In the genomic region with DNA sequence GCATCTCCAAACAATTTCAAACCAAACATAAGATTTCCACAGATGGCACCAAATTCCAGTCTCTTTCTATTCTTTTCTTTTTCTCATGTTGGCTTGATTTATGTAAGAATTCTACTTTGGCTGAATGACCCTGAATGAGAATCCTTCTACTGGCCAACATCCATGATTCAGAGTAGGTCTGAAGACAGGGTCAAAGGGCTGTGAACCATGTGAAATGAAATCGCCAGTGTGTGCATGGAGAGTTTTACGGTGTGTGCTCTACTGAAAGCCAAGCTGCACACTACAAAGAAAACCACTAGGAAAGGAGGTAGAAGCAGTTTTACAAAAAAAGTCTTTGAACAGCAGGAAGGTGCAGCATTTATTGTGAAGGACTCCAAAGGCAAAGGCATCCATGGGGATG, we compare ENCODE assay signal across 12 mouse cellular contexts.
"Had no signal": no experiment of that assay in that cellular context is flagged by ENCODE, and none has a peak within 500 bp of the region (broad histone marks: within the 10 kb centered on the region; RNA-seq: fewer than 3 reads in every experiment).

No protein-coding gene starts in this region.

- H3K36me3 ChIP-seq: limb, embryonic 10.5 days; liver, embryonic 15.5 days; midbrain, embryonic 12.5 days had no signal

- H3K4me2 ChIP-seq: liver, embryonic 11.5 days; liver, embryonic 15.5 days; lung, embryonic 14.5 days; midbrain, embryonic 12.5 days had no signal

- H3K9ac ChIP-seq: liver, embryonic 15.5 days; lung, embryonic 14.5 days; midbrain, embryonic 12.5 days had no signal

- DNase-seq: kidney, adult 11 months; lung, embryonic 14.5 days; lung, postnatal 10 days; lung, postnatal 4 days; right cerebral cortex, postnatal 14 days; thymus, postnatal 36 days had no signal

- ATAC-seq: midbrain, embryonic 16.5 days had no signal

- H3K27me3 ChIP-seq: liver, embryonic 15.5 days; midbrain, embryonic 12.5 days had no signal

- H3K9me3 ChIP-seq: limb, embryonic 10.5 days; liver, embryonic 15.5 days; midbrain, embryonic 12.5 days had no signal

- H3K27ac ChIP-seq: left cerebral cortex, adult 2 months; limb, embryonic 10.5 days; liver, embryonic 15.5 days; midbrain, embryonic 12.5 days had no signal

- H3K4me3 ChIP-seq: left cerebral cortex, adult 2 months; limb, embryonic 10.5 days; liver, embryonic 15.5 days; midbrain, embryonic 12.5 days had no signal

- H3K4me1 ChIP-seq: limb, embryonic 10.5 days; liver, embryonic 15.5 days; midbrain, embryonic 12.5 days had no signal
